Mouse (Mus musculus): ENCODE data around the gene Bnip2.

Gene Bnip2

GRCm38 (mm10) chr9:70049416-70049783, 60.1 kb downstream of the Bnip2 start:
- peak; percentile 52 for DNase-seq

DNA sequence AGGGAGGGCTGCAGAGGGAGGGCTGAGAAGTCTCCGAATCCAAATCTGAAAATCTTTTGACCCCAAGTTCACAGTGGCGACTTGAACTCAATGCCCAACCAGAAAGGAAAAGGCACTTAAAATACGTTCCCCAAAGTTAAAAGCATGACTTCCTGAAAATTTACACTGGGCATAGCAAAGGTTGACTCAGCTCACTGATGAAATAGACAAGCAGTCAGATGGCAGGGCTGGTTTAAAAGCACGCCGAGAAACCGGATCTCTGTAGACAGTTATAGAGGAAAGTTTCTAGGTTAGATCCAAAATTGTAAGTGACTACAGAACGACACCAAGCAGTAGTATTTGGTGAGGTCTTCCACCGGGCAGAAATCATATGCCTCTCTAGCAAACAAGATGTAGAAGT, 60.6 kb downstream of the Bnip2 start:
- DNase-seq: no peak

DNA sequence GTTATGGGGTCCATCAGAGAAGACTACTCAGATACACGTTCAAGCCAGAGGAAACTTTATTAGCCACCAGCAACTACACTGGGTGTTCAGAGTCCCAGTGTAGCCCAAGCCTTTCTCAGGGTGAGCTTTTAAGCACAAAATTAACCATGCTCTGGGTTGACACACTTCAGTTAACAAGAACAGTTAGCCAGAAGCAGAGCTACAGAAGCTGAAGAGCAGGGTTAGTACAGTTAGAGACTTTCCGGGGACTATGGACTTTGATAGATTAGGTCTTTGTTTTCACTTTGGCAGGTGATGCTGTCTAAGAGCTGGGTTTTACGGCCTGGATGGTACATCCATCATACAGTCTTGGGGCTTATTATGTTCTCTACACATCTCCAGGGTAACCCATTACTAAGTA, 63.5 kb downstream of the Bnip2 start:
- DNase-seq: no peak

DNA sequence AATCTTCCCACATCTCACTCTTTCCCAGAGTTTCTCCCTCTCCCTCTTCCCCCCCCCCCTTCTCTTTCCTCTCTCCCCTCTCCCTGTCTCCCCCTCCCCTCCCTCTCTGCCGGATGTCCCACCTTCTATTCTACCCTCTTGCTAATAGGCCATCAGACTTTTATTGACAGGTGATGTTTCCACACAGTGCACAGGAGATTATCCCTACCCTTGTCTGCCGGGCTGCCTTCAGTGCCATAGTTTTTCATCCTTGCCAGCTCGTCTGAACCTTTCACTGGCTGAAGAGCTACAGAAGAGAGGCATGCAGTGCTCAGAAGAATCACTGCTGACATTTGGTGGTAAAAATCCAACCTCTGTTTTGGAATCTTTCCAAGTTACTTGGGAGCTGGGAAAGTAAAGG, 64.1 kb downstream of the Bnip2 start:
- DNase-seq: peak; percentile 59

Measured in retina, postnatal 1 day (tissue).